Mouse (Mus musculus): ENCODE results near the gene St5.

DNA sequence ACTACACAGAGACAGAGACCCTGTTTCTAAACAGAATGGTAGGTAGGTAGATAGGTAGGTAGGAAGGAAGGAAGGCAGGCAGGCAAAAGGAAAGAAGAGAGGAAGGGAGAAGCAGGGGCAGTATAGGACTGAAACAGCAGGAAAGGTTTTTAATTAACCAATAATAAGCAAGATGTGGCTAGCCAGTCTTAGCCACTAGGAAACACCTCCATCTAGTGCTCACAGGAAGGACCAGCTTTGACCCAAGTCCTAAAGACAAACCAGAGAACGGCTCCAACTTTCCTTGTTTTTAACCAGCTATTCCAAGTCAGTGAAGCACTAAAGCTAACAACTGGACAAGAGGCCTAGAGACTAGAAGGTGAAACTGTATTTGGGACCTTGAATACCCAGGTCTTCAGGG is 44.3 kb upstream of the St5 start:
- TF ChIP-seq POLR2A (IDR thresholded peaks at IDR 0.05; ENCODE audit: borderline replicate concordance, low read depth, low read length) = no peak
- TF ChIP-seq CTCF (IDR thresholded peaks at IDR 0.05; ENCODE audit: low read depth, low read length) = no peak

Measured in bone marrow macrophage, adult 2 months (primary cell).